Mouse (Mus musculus) heart, embryonic 15.5 days (tissue): ENCODE results near the gene Zfp513. TPM values are rescaled to one million over a fixed set of nuclear protein-coding genes. Genes with fewer than 3 reads are reported as not detected.

Experiments used
- ATAC-seq: fragments of 200-750 bp; cut with Nextera tagmentation; replicated peaks from 2 replicates; pipeline ENCODE4 v1.8.0; 2017; ENCODE audit warnings: low read depth, moderate TSS enrichment; ENCODE audit not compliant: insufficient number of reproducible peaks, insufficient read depth, low FRiP score
- H3K27ac ChIP-seq: fragments of 300-500 bp; sonication (generic); 2 replicates; pipeline ENCODE4 v1.5.1; 2015; ENCODE audit warnings: mild to moderate bottlenecking, inconsistent platforms
- H3K27me3 ChIP-seq: fragments of 300-500 bp; sonication (generic); 2 replicates; pipeline ENCODE4 v1.6.1; 2015; ENCODE audit warnings: inconsistent platforms
- H3K36me3 ChIP-seq: fragments of 300-500 bp; sonication (generic); 2 replicates; pipeline ENCODE4 v1.6.1; 2015; ENCODE audit warnings: mild to moderate bottlenecking, inconsistent platforms
- H3K4me1 ChIP-seq: fragments of 300-500 bp; sonication (generic); replicated peaks from 2 replicates; pipeline ENCODE4 v1.6.1; 2015; ENCODE audit warnings: inconsistent platforms
- H3K4me2 ChIP-seq: fragments of 300-500 bp; sonication (generic); 2 replicates; pipeline ENCODE4 v1.6.1; 2015; ENCODE audit warnings: inconsistent platforms, mild to moderate bottlenecking, moderate library complexity
- H3K4me3 ChIP-seq: fragments of 300-500 bp; sonication (generic); 2 replicates; pipeline ENCODE4 v1.5.1; 2015; ENCODE audit warnings: mild to moderate bottlenecking, inconsistent platforms
- H3K9ac ChIP-seq: fragments of 300-500 bp; sonication (generic); 2 replicates; pipeline ENCODE4 v1.6.1; 2015; ENCODE audit warnings: mild to moderate bottlenecking, inconsistent platforms
- H3K9me3 ChIP-seq: fragments of 300-500 bp; sonication (generic); replicated peaks from 2 replicates; pipeline ENCODE4 v1.6.1; 2016; ENCODE audit warnings: inconsistent platforms
- WGBS: fragments of 180-500 bp; shearing (Covaris S2); methylation state at CpG from one replicate; pipeline ENCODE4 v1.1.7; 2015; ENCODE audit warnings: mixed read lengths; 5-methylcytosine and 5-hydroxymethylcytosine counted together
- polyA plus RNA-seq: library from polyadenylated mRNA; unstranded; fragments of >200 nt; fragmentation: Nextera tagmentation; extraction: Ambion mirVana; gene quantifications from 2 replicates; pipeline ENCODE4 v1.2.1, GENCODE M21; 2015

Gene Zfp513
- polyA plus RNA-seq, 1 experiment from 2014 or later = 5.4 TPM

GRCm38 (mm10) chr5:31154152-31154553 is 48.0 kb downstream of the Zfp513 start, which contains the start of gene Mpv17:
Gene Mpv17, minus strand, starts transcription at chr5:31154251.
- peaks cover 37% of the 10 kb centered on the region for H3K36me3 ChIP-seq
- peaks cover 26% of the 10 kb centered on the region for H3K4me1 ChIP-seq
- peak within 1 kb of the TSS; percentile 78 for H3K27ac ChIP-seq
- peak within 1 kb of the TSS; percentile 68 for H3K9ac ChIP-seq
- under 1% methylated on average over 19 of the region's 19 CpGs for WGBS
- peak within 1 kb of the TSS; percentile 77 for H3K4me3 ChIP-seq
- peak; percentile 93 for ATAC-seq
- H3K27me3 ChIP-seq = no peaks in the 10 kb centered on the region
- peak within 1 kb of the TSS; percentile 79 for H3K4me2 ChIP-seq
- H3K9me3 ChIP-seq = no peaks in the 10 kb centered on the region

GRCm38 (mm10) chr5:31153516-31154151 is 48.5 kb downstream of the Zfp513 start:
- WGBS = 29% methylated on average over 6 of the region's 6 CpGs
- Histone ChIP-seq H3K27me3 (no peaks in the 10 kb centered on the region), H3K9ac (peak overlapping the region; percentile 68), H3K4me3 (peak overlapping the region; percentile 77), H3K9me3 (no peaks in the 10 kb centered on the region), H3K36me3 (peaks cover 32% of the 10 kb centered on the region), H3K4me1 (peaks cover 26% of the 10 kb centered on the region), H3K4me2 (peak overlapping the region; percentile 79), H3K27ac (peak overlapping the region; percentile 78)
- 0 out of 2 replicates have a peak, but pooled peaks have one; percentile 12 for ATAC-seq

DNA sequence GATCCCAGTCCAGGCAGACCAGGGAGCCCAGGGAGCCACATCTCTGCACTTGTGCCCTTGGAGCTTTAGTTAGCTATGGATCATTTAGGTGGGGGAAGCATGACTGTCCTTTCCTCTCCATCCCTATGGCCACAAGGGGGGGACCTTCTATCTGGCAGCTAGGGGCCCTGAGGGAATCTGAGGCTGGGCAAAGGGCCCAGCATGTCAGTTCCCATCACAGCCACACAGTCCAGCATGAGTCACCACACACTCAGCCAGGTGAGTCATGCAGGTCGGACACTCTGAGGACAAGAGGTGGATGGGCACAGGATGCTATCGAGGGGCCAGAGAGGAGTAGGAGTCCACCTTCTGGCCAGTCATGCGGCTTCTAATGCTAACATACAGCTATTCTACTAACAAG is 50.4 kb downstream of the Zfp513 start:
- 62% methylated on average over 3 of the region's 3 CpGs for WGBS
- no peaks in the 10 kb centered on the region for H3K9me3 ChIP-seq
- H3K4me3 ChIP-seq = no peak overlapping the region
- H3K9ac ChIP-seq = no peak overlapping the region
- no peaks in the 10 kb centered on the region for H3K27me3 ChIP-seq
- peaks cover 13% of the 10 kb centered on the region for H3K36me3 ChIP-seq
- H3K27ac ChIP-seq = no peak overlapping the region
- no peak overlapping the region for H3K4me2 ChIP-seq
- ATAC-seq = no peak
- peaks cover 26% of the 10 kb centered on the region for H3K4me1 ChIP-seq

DNA sequence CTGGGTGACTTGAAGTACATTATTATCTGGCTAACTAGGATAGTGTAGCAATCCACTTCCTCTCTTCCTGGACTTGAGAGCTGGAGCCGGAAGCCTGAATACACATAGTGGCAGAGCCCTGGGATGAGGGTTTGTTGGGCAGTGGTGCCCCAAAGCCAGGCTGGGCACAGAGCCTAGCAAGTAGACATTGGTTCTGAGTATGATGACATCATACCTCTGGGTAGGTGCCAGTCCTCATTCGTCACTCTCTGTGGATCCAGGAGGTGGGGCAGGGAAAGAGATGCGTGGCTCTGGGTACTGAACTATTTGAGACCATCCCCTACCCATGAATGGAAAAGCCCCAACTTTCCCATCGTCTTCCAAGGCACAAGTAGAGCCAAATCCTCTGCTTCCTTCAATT is 52.3 kb downstream of the Zfp513 start:
- H3K4me2 ChIP-seq = no peak overlapping the region
- WGBS = 77% methylated on average over 4 of the region's 4 CpGs
- H3K4me1 ChIP-seq = peaks cover 25% of the 10 kb centered on the region
- H3K27me3 ChIP-seq = no peaks in the 10 kb centered on the region
- H3K9ac ChIP-seq = no peak overlapping the region
- peaks cover 7% of the 10 kb centered on the region for H3K36me3 ChIP-seq
- no peak overlapping the region for H3K27ac ChIP-seq
- no peak for ATAC-seq
- H3K4me3 ChIP-seq = no peak overlapping the region
- H3K9me3 ChIP-seq = no peaks in the 10 kb centered on the region

Other genes starting within 250 kb of the Zfp513 start
- gene Preb, start 241.9 kb downstream of the Zfp513 start, polyA plus RNA-seq = 74.4 and 99.1 TPM in 2 replicates
- 0.09 and 0.15 TPM in 2 replicates for gene Tcf23, start 233.6 kb downstream of the Zfp513 start, polyA plus RNA-seq
- 116 and 118 TPM in 2 replicates for gene Atraid, start 154.0 kb downstream of the Zfp513 start, polyA plus RNA-seq
- gene Slc5a6, start 153.4 kb downstream of the Zfp513 start, polyA plus RNA-seq = 5.8 and 9.3 TPM in 2 replicates
- 11.0 and 19.0 TPM in 2 replicates for gene Cad, start 147.5 kb downstream of the Zfp513 start, polyA plus RNA-seq
- gene Dnajc5g, start 96.0 kb downstream of the Zfp513 start, polyA plus RNA-seq = not detected in 2 replicates
- gene Slc30a3, start 94.1 kb downstream of the Zfp513 start, polyA plus RNA-seq = 0.25 and 0.36 TPM in 2 replicates
- gene Trim54, start 85.6 kb downstream of the Zfp513 start, polyA plus RNA-seq = 8.0 and 9.9 TPM in 2 replicates
- gene Ucn, start 63.5 kb downstream of the Zfp513 start, polyA plus RNA-seq = not detected in 2 replicates
- gene Mpv17, start 48.1 kb downstream of the Zfp513 start, polyA plus RNA-seq = 77.0 and 83.6 TPM in 2 replicates
- 0.63 and 2.1 TPM in 2 replicates for gene Gm29609, start 22.4 kb downstream of the Zfp513 start, polyA plus RNA-seq
- 37.2 and 44.8 TPM in 2 replicates for gene Gtf3c2, start 22.2 kb downstream of the Zfp513 start, polyA plus RNA-seq
- 107 and 117 TPM in 2 replicates for gene Snx17, start 9.1 kb downstream of the Zfp513 start, polyA plus RNA-seq
- gene Eif2b4, start 8.9 kb downstream of the Zfp513 start, polyA plus RNA-seq = 51.8 and 64.7 TPM in 2 replicates
- gene Ppm1g, start 18.4 kb upstream of the Zfp513 start, polyA plus RNA-seq = 81.4 and 103 TPM in 2 replicates
- gene Nrbp1, start 38.6 kb upstream of the Zfp513 start, polyA plus RNA-seq = 109 and 131 TPM in 2 replicates
- gene Gm9970, start 38.9 kb upstream of the Zfp513 start, polyA plus RNA-seq = 0.25 and 0.28 TPM in 2 replicates
- gene Krtcap3, start 49.4 kb upstream of the Zfp513 start, polyA plus RNA-seq = 3.0 and 7.0 TPM in 2 replicates
- 22.3 and 22.7 TPM in 2 replicates for gene Ift172, start 88.8 kb upstream of the Zfp513 start, polyA plus RNA-seq
- gene Fndc4, start 93.8 kb upstream of the Zfp513 start, polyA plus RNA-seq = 16.4 and 24.1 TPM in 2 replicates
- 0.09 and 0.30 TPM in 2 replicates for gene Gckr, start 95.1 kb upstream of the Zfp513 start, polyA plus RNA-seq